Comparison of ENCODE assay signal across 13 mouse cellular contexts in genomic region chr3:101667767-101668387, GRCm38 (mm10).
DNase-seq lines count a peak whose midpoint lies in the region; ATAC-seq and TF ChIP-seq lines count a peak whose summit lies in the region.
"Had no signal": no experiment of that assay in that cellular context is flagged by ENCODE, and none has a peak within 500 bp of the region (broad histone marks: within the 10 kb centered on the region; RNA-seq: fewer than 3 reads in every experiment).

No protein-coding gene starts in this region.

- no peaks in the 10 kb centered on the region for H3K36me3 ChIP-seq in forebrain, embryonic 14.5 days (ENCODE audit: control insufficient read depth, insufficient read depth, low read length)
- no peaks in the 10 kb centered on the region for H3K36me3 ChIP-seq in forebrain, embryonic 11.5 days (ENCODE audit: control insufficient read depth, insufficient read depth, low read length)
- H3K36me3 ChIP-seq in lung, embryonic 15.5 days: no peaks in the 10 kb centered on the region
- no peaks in the 10 kb centered on the region for H3K36me3 ChIP-seq in intestine, embryonic 14.5 days (ENCODE audit: control insufficient read depth, insufficient read depth, low read length)
- no peaks in the 10 kb centered on the region for H3K36me3 ChIP-seq in midbrain, postnatal 0 days (ENCODE audit: insufficient read depth, low read length)

- no peak overlapping the region for H3K9ac ChIP-seq in forebrain, embryonic 14.5 days (ENCODE audit: low read length)
- no peak overlapping the region for H3K9ac ChIP-seq in forebrain, embryonic 11.5 days (ENCODE audit: low read length)
- no peak overlapping the region for H3K9ac ChIP-seq in lung, embryonic 15.5 days
- no peak overlapping the region for H3K9ac ChIP-seq in intestine, embryonic 14.5 days (ENCODE audit: low read length)
- no peak overlapping the region for H3K9ac ChIP-seq in midbrain, postnatal 0 days (replicated peaks; ENCODE audit: low read length, poor library complexity, severe bottlenecking)
- H3K9ac ChIP-seq: liver, embryonic 14.5 days had no signal

- H3K4me3 ChIP-seq in forebrain, embryonic 14.5 days (ENCODE audit: low read depth, low read length): no peak overlapping the region
- H3K4me3 ChIP-seq in forebrain, embryonic 11.5 days (ENCODE audit: low read depth, low read length): no peak overlapping the region
- no peak overlapping the region for H3K4me3 ChIP-seq in lung, embryonic 15.5 days
- no peak overlapping the region for H3K4me3 ChIP-seq in intestine, embryonic 14.5 days (ENCODE audit: low read depth, low read length)
- no peak overlapping the region for H3K4me3 ChIP-seq in midbrain, postnatal 0 days (ENCODE audit: low read depth, low read length)

- no peaks in the 10 kb centered on the region for H3K9me3 ChIP-seq in forebrain, embryonic 14.5 days (replicated peaks; ENCODE audit: control insufficient read depth, low read length)
- H3K9me3 ChIP-seq in forebrain, embryonic 11.5 days (ENCODE audit: control insufficient read depth, low read length): no peaks in the 10 kb centered on the region
- no peaks in the 10 kb centered on the region for H3K9me3 ChIP-seq in lung, embryonic 15.5 days
- no peaks in the 10 kb centered on the region for H3K9me3 ChIP-seq in intestine, embryonic 14.5 days (ENCODE audit: control insufficient read depth, low read length)
- no peaks in the 10 kb centered on the region for H3K9me3 ChIP-seq in midbrain, postnatal 0 days (ENCODE audit: low read length)

- no peak overlapping the region for H3K4me2 ChIP-seq in forebrain, embryonic 14.5 days (ENCODE audit: low read length)
- H3K4me2 ChIP-seq in forebrain, embryonic 11.5 days (ENCODE audit: low read depth, low read length, severe bottlenecking): no peak overlapping the region
- peak overlapping the region; percentile 39 for H3K4me2 ChIP-seq in lung, embryonic 15.5 days
- peak overlapping the region; percentile 12; the same call in 1 of the 2 replicates for H3K4me2 ChIP-seq in intestine, embryonic 14.5 days (ENCODE audit: low read length)
- H3K4me2 ChIP-seq in midbrain, postnatal 0 days (ENCODE audit: low read depth, low read length, poor library complexity, severe bottlenecking): no peak overlapping the region

- peaks cover 2% of the 10 kb centered on the region; the same call in 1 of the 2 replicates for H3K4me1 ChIP-seq in forebrain, embryonic 14.5 days (ENCODE audit: control insufficient read depth, insufficient read depth, low read length)
- peaks cover 7% of the 10 kb centered on the region for H3K4me1 ChIP-seq in forebrain, embryonic 11.5 days (replicated peaks; ENCODE audit: control insufficient read depth, insufficient read depth, low read length)
- H3K4me1 ChIP-seq in lung, embryonic 15.5 days: peaks cover 3% of the 10 kb centered on the region; the same call in 1 of the 2 replicates
- no peaks in the 10 kb centered on the region for H3K4me1 ChIP-seq in intestine, embryonic 14.5 days (replicated peaks; ENCODE audit: control insufficient read depth, insufficient read depth, low read length)
- peaks cover 5% of the 10 kb centered on the region; the same call in 1 of the 2 replicates for H3K4me1 ChIP-seq in midbrain, postnatal 0 days (ENCODE audit: insufficient read depth, low read length)

- 0 out of 2 replicates have a peak, but pooled peaks have one; percentile 18 for ATAC-seq in forebrain, embryonic 14.5 days
- no peak for ATAC-seq in forebrain, embryonic 11.5 days (replicated peaks; ENCODE audit: low FRiP score)
- ATAC-seq in lung, embryonic 15.5 days (ENCODE audit: borderline replicate concordance, extremely low read depth, low FRiP score, low TSS enrichment): no peak
- ATAC-seq in intestine, embryonic 14.5 days (replicated peaks; ENCODE audit: low FRiP score, low TSS enrichment, low read depth): no peak
- ATAC-seq in midbrain, postnatal 0 days (ENCODE audit: low FRiP score): peak; percentile 33; the same call in 1 of the 2 replicates

- H3K27ac ChIP-seq in forebrain, embryonic 14.5 days (ENCODE audit: low read depth, low read length): no peak overlapping the region
- H3K27ac ChIP-seq in forebrain, embryonic 11.5 days (ENCODE audit: low read depth, low read length): no peak overlapping the region
- H3K27ac ChIP-seq in lung, embryonic 15.5 days: peak overlapping the region; percentile 89
- peak overlapping the region; percentile 77 for H3K27ac ChIP-seq in intestine, embryonic 14.5 days (ENCODE audit: low read depth)
- peak overlapping the region; percentile 32 for H3K27ac ChIP-seq in midbrain, postnatal 0 days (ENCODE audit: low read depth, low read length)
- H3K27ac ChIP-seq: liver, embryonic 14.5 days had no signal

- no peaks in the 10 kb centered on the region for H3K27me3 ChIP-seq in forebrain, embryonic 14.5 days (replicated peaks; ENCODE audit: control insufficient read depth, insufficient read depth, low read length)
- H3K27me3 ChIP-seq in forebrain, embryonic 11.5 days (ENCODE audit: control insufficient read depth, insufficient read depth, low read length): no peaks in the 10 kb centered on the region
- H3K27me3 ChIP-seq in lung, embryonic 15.5 days: no peaks in the 10 kb centered on the region
- no peaks in the 10 kb centered on the region for H3K27me3 ChIP-seq in intestine, embryonic 14.5 days (replicated peaks; ENCODE audit: control insufficient read depth, insufficient read depth, low read length)
- no peaks in the 10 kb centered on the region for H3K27me3 ChIP-seq in midbrain, postnatal 0 days (ENCODE audit: insufficient read depth, low read length)

- 45% methylated on average over 10 of the region's 10 CpGs for WGBS in forebrain, embryonic 14.5 days
- WGBS in forebrain, embryonic 11.5 days: 46% methylated on average over 10 of the region's 10 CpGs
- 70% methylated on average over 10 of the region's 10 CpGs for WGBS in lung, embryonic 15.5 days
- 78% methylated on average over 10 of the region's 10 CpGs for WGBS in intestine, embryonic 14.5 days
- WGBS in midbrain, postnatal 0 days: 50% methylated on average over 10 of the region's 10 CpGs

- no peak for TF ChIP-seq CTCF in midbrain, postnatal 0 days (IDR thresholded peaks at IDR 0.05)

- DNase-seq in forebrain, embryonic 14.5 days (ENCODE audit: low spot score): no peak
- DNase-seq in forebrain, embryonic 11.5 days (ENCODE audit: low spot score): no peak
- no peak for DNase-seq in lung, postnatal 25 days (ENCODE audit: low spot score)
- no peak for DNase-seq in intestine, embryonic 14.5 days (ENCODE audit: low spot score)
- no peak for DNase-seq in midbrain, postnatal 0 days (ENCODE audit: low spot score)
- DNase-seq in gastrocnemius, postnatal 25 days: no peak
- no peak for DNase-seq in gastrocnemius, postnatal 10 days
- DNase-seq: adrenal gland, postnatal 36 days; cerebellum, adult 11-12 months; embryo, embryonic 11 days; heart, postnatal 36 days had no signal

Comparison
In these comparisons a context has a peak if more than half of its experiments do, and no peak if none do; other contexts are left out.
1. ATAC-seq: peak in forebrain, embryonic 14.5 days (single experiment) and midbrain, postnatal 0 days (single experiment); none in forebrain, embryonic 11.5 days (single experiment), lung, embryonic 15.5 days (single experiment) and intestine, embryonic 14.5 days (single experiment).
2. H3K27ac ChIP-seq: peak in lung, embryonic 15.5 days (single experiment), intestine, embryonic 14.5 days (single experiment) and midbrain, postnatal 0 days (single experiment); none in forebrain, embryonic 14.5 days (single experiment) and forebrain, embryonic 11.5 days (single experiment).
3. H3K4me2 ChIP-seq: peak in lung, embryonic 15.5 days (single experiment) and intestine, embryonic 14.5 days (single experiment); none in forebrain, embryonic 14.5 days (single experiment), forebrain, embryonic 11.5 days (single experiment) and midbrain, postnatal 0 days (single experiment).